Mouse (Mus musculus) limb, embryonic 15.5 days (tissue): ENCODE results near the gene Pde6d. TPM values are rescaled to one million over a fixed set of nuclear protein-coding genes. Genes with fewer than 3 reads are reported as not detected.
A peak's percentile ranks its signal among the peaks of the same experiment; 100 is the strongest.
"Not testable (repeated sequence)": the region's sequence is repeated elsewhere in the genome, so short reads cannot be mapped to it uniquely, and the experiment has no call there.

Experiments used
- ATAC-seq: fragments of 200-750 bp; cut with Nextera tagmentation; 2 replicates; pipeline ENCODE4 v1.8.0; 2017; ENCODE audit warnings: low read depth, moderate TSS enrichment; ENCODE audit not compliant: insufficient number of reproducible peaks, low FRiP score, low TSS enrichment
- H3K27ac ChIP-seq: fragments of 300-500 bp; sonication (generic); 2 replicates; pipeline ENCODE4 v1.5.1; 2015; ENCODE audit warnings: moderate library complexity, mild to moderate bottlenecking, inconsistent platforms
- H3K27me3 ChIP-seq: fragments of 300-500 bp; sonication (generic); 2 replicates; pipeline ENCODE4 v1.6.1; 2015; ENCODE audit warnings: inconsistent platforms
- H3K36me3 ChIP-seq: fragments of 300-500 bp; sonication (generic); 2 replicates; pipeline ENCODE4 v1.6.1; 2015; ENCODE audit warnings: inconsistent platforms
- H3K4me1 ChIP-seq: fragments of 300-500 bp; sonication (generic); 2 replicates; pipeline ENCODE4 v1.6.1; 2015; ENCODE audit warnings: inconsistent platforms
- H3K4me2 ChIP-seq: fragments of 300-500 bp; sonication (generic); 2 replicates; pipeline ENCODE4 v1.6.1; 2015; ENCODE audit warnings: mild to moderate bottlenecking, inconsistent platforms
- H3K4me3 ChIP-seq: fragments of 300-500 bp; sonication (generic); 2 replicates; pipeline ENCODE4 v1.5.1; 2015; ENCODE audit warnings: mild to moderate bottlenecking, inconsistent platforms
- H3K9ac ChIP-seq: fragments of 300-500 bp; sonication (generic); 2 replicates; pipeline ENCODE4 v1.6.1; 2015; ENCODE audit warnings: inconsistent platforms
- H3K9me3 ChIP-seq: fragments of 300-500 bp; sonication (generic); 2 replicates; pipeline ENCODE4 v1.6.1; 2016; ENCODE audit warnings: inconsistent platforms
- WGBS: fragments of 180-500 bp; shearing (Covaris S2); methylation state at CpG from one replicate; pipeline ENCODE4 v1.1.7; 2015; 5-methylcytosine and 5-hydroxymethylcytosine counted together
- polyA plus RNA-seq: library from polyadenylated mRNA; unstranded; fragments of >200 nt; fragmentation: Nextera tagmentation; extraction: Ambion mirVana; gene quantifications from 2 replicates; pipeline ENCODE4 v1.2.1, GENCODE M21; 2015

Pde6d gene
- polyA plus RNA-seq, 1 experiment from 2014 or later = 65.5 TPM

DNA sequence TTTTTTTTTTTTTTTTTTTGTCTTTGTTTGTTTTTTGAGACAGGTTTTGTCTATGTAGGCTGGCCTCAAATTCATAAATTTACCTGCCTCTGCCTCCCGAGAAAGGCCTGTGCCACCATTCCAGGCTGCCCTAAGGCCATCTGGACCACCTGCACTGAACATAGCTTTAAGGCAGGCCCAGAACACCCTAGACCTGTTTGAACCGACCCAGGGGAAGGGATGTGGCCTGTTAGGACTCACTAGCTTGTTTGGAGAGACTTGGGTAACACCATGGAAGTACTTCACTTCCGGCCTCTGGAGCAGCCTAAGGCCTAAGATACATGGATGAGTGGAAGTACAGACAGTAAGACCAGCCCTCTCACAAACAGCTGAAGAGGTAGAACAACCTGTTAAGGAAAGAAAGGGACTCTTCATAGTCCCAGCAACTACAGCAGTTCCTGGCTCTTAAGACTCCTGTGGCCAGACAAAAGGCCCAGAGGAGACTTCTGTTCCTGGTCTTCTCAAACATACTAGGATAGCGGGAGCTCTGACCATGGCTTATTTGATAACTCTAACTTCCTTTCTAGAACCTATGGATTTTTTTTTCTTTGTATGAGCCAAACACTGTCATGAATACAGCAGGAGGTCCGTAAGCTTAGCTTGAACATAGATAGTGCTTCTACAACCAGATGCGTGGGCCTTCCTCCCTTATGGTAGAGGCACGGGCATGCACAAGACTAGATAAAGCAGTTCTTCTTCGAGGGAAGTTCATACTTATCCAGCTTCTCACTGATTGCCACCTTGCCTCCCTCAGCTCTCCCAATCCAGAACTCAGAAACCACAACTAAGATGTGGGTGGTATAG, 58.4 kb downstream of the Pde6d start:
- Histone ChIP-seq H3K9ac (no peak overlapping the region), H3K36me3 (peaks cover 4% of the 10 kb centered on the region; the same call in 1 of the 2 replicates), H3K27me3 (no peaks in the 10 kb centered on the region), H3K4me1 (peaks cover 32% of the 10 kb centered on the region), H3K9me3 (no peaks in the 10 kb centered on the region), H3K4me2 (peak overlapping the region; percentile 69), H3K27ac (peak overlapping the region; percentile 100), H3K4me3 (no peak overlapping the region)
- ATAC-seq = no peak
- WGBS = 81% methylated on average over 8 of the region's 8 CpGs

DNA sequence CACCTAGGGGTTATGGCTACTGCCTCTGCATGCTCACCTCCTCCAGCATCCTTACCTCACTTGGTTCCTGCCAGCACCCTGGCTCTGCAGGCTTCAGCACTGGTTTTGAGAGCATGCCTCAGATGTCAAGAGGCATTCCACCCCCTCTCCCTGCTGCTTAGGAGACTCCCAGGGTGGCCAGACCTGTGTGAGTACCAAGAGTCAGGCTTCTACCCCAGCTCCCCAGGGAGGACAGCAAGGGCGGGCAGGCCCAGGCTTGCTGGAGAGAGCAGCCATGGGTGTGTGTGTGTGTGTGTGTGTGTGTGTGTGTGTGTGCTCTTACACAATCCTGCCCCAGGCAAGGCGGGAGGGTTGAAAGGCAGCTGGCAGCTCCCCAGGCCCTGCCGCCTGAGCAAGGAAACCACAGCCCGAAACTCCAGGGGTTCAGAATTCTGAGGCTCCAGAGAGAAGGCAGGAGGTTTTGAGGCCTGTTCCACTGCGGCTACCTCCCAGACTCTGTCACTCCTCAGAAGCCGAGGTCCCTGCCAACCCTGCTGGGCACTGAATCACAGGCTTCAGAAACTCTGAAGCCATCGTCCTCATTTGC, 60.0 kb downstream of the Pde6d start:
- Histone ChIP-seq H3K4me1 (peaks cover 28% of the 10 kb centered on the region), H3K27me3 (no peaks in the 10 kb centered on the region), H3K27ac (peak overlapping the region; percentile 85), H3K9ac (no peak overlapping the region), H3K4me3 (no peak overlapping the region), H3K4me2 (no peak overlapping the region), H3K36me3 (no peaks in the 10 kb centered on the region), H3K9me3 (no peaks in the 10 kb centered on the region)
- ATAC-seq = no peak
- 31% methylated on average over 7 of the region's 7 CpGs for WGBS

DNA sequence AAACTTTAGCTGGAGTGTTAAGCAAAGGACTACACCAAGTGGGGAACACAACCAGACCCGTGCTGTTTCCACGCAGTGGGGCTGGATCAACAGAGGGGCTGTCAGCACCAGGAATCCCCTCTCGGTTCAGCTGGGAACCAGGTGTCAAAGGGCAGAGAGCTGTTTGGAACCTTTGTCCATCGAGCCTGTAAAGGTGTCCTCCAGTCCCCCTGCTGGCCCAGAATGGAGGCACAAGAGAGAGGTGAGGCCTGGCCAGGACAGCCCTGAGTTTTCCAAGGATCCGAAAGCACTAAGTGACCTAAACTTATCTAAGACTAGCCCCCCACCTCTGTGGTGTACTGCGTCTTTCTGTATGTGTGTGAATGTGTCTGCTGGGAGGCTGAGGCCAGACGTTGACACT, 62.1 kb downstream of the Pde6d start:
- no peak overlapping the region for H3K27ac ChIP-seq
- no peaks in the 10 kb centered on the region for H3K9me3 ChIP-seq

GRCm38 (mm10) chr1:86517076-86517475, 65.4 kb downstream of the Pde6d start:
- WGBS = 70% methylated on average over 3 of the region's 3 CpGs
- H3K9ac ChIP-seq = no peak overlapping the region
- H3K4me3 ChIP-seq = no peak overlapping the region
- H3K9me3 ChIP-seq = no peaks in the 10 kb centered on the region
- no peak overlapping the region for H3K4me2 ChIP-seq
- H3K27ac ChIP-seq = no peak overlapping the region
- H3K36me3 ChIP-seq = no peaks in the 10 kb centered on the region
- peaks cover 16% of the 10 kb centered on the region for H3K4me1 ChIP-seq
- no peak for ATAC-seq
- H3K27me3 ChIP-seq = no peaks in the 10 kb centered on the region

More for the DNA sequence above, 62.1 kb downstream of the Pde6d start:
- ATAC-seq = no peak
- Histone ChIP-seq H3K9ac (no peak overlapping the region), H3K4me1 (peaks cover 34% of the 10 kb centered on the region), H3K27me3 (no peaks in the 10 kb centered on the region), H3K4me2 (no peak overlapping the region), H3K36me3 (no peaks in the 10 kb centered on the region), H3K4me3 (no peak overlapping the region)
- 40% methylated on average over 7 of the region's 7 CpGs for WGBS

GRCm38 (mm10) chr1:86515715-86516410, 66.6 kb downstream of the Pde6d start:
- Histone ChIP-seq H3K36me3 (no peaks in the 10 kb centered on the region), H3K27me3 (no peaks in the 10 kb centered on the region), H3K9me3 (no peaks in the 10 kb centered on the region), H3K4me3 (no peak overlapping the region), H3K4me1 (peaks cover 21% of the 10 kb centered on the region), H3K9ac (no peak overlapping the region), H3K27ac (peak overlapping the region; percentile 47; the same call in 1 of the 2 replicates), H3K4me2 (no peak overlapping the region)
- ATAC-seq = no peak
- 30% methylated on average over 6 of the region's 6 CpGs for WGBS

- not testable (repeated sequence) for H3K9me3 ChIP-seq, H3K27me3 ChIP-seq, H3K36me3 ChIP-seq, H3K9ac ChIP-seq, H3K4me3 ChIP-seq, H3K27ac ChIP-seq, ATAC-seq, H3K4me2 ChIP-seq
- 77% methylated on average over 1 of the region's 1 CpGs for WGBS
- H3K4me1 ChIP-seq = peaks cover 30% of the 10 kb centered on the region
Observed at GRCm38 (mm10) chr1:86513031-86513430, 69.4 kb downstream of the Pde6d start.

- H3K4me2 ChIP-seq = no peak overlapping the region
- no peak for ATAC-seq
Observed at GRCm38 (mm10) chr1:86512154-86512720, 70.2 kb downstream of the Pde6d start.

DNA sequence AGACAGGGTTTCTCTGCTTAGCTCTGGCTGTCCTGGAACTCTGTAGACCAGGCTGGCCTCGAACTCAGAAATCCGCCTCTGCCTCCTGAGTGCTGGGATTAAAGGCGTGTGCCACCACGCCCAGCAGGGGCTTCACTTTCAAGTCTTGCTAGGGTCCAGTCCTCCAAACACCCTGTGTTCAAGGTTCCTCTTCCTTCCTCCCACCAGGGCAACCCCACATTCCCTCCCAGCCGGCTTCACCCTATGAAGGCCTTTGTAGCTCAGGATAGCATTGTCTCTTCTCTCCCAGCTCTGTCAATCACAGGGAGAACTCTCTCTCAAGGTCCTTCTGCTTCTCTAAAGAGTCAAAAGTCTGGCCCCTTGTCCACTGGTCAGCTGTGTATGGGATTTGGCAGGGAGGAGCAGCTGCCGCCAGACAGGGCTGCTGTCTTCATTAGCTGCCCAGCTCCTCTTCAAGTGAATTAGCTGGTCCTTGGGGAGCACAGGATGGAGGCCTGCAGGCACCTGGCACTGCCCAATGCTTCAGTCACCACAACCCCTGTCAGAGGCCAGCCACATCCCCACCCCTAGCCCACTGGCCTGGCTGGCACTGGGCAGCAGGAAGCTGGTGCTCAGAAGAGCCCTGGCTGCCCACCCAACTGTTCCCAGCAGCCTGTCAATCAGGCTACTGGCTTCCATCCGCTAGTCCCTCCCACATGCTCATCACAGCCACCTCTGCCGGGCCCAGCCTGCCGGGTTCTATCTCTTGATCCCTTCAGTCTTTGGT, 71.6 kb downstream of the Pde6d start:
- Histone ChIP-seq H3K4me1 (peaks cover 34% of the 10 kb centered on the region), H3K4me3 (no peak overlapping the region), H3K4me2 (no peak overlapping the region), H3K9ac (no peak overlapping the region), H3K27ac (no peak overlapping the region), H3K36me3 (no peaks in the 10 kb centered on the region), H3K27me3 (no peaks in the 10 kb centered on the region), H3K9me3 (no peaks in the 10 kb centered on the region)
- ATAC-seq = no peak
- 75% methylated on average over 9 of the region's 9 CpGs for whole genome bisulfite sequencing

More at GRCm38 (mm10) chr1:86512154-86512720, 70.2 kb downstream of the Pde6d start:
- H3K27ac ChIP-seq = 0 out of 2 replicates have a peak overlapping the region, but pooled peaks have one; percentile 23
- peaks cover 30% of the 10 kb centered on the region for H3K4me1 ChIP-seq
- H3K4me3 ChIP-seq = no peak overlapping the region
- no peaks in the 10 kb centered on the region for H3K36me3 ChIP-seq
- no peak overlapping the region for H3K9ac ChIP-seq
- 61% methylated on average over 4 of the region's 4 CpGs for WGBS
- H3K27me3 ChIP-seq = no peaks in the 10 kb centered on the region
- H3K9me3 ChIP-seq = no peaks in the 10 kb centered on the region

- no peak for ATAC-seq
- peaks cover 38% of the 10 kb centered on the region for H3K4me1 ChIP-seq
- WGBS = 98% methylated on average over 1 of the region's 1 CpGs
Observed at GRCm38 (mm10) chr1:86510266-86510665, 72.2 kb downstream of the Pde6d start.

GRCm38 (mm10) chr1:86509410-86509809, 73.0 kb downstream of the Pde6d start:
- Histone ChIP-seq H3K27ac (peak overlapping the region; percentile 29; the same call in 1 of the 2 replicates), H3K4me3 (no peak overlapping the region)
- WGBS = 11% methylated on average over 7 of the region's 7 CpGs

More at GRCm38 (mm10) chr1:86510266-86510665, 72.2 kb downstream of the Pde6d start:
- H3K36me3 ChIP-seq = no peaks in the 10 kb centered on the region
- H3K9ac ChIP-seq = no peak overlapping the region
- H3K27me3 ChIP-seq = no peaks in the 10 kb centered on the region
- no peak overlapping the region for H3K4me3 ChIP-seq
- no peaks in the 10 kb centered on the region for H3K9me3 ChIP-seq
- H3K27ac ChIP-seq = no peak overlapping the region
- H3K4me2 ChIP-seq = no peak overlapping the region

DNA sequence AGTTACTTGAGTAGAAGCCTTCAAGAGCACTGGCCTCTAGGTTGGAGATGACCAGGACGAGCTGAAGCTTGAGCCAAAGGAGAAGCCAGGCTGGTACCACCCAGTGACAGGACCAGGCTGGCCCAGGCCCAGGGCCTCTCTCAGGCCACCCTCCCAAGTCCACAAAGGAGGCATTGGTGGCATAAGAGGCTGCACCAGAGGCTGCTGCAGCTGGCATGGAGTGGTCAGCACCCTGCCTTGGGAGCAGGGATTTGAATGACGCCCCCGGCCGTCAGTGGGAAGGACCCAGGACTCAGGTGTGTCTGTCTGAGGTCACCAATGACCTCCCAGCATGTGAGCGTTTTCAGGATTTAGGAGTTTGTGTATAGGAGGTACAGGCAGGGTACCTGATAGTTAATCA, 74.6 kb downstream of the Pde6d start:
- no peak overlapping the region for H3K4me2 ChIP-seq
- H3K4me3 ChIP-seq = no peak overlapping the region
- 85% methylated on average over 5 of the region's 5 CpGs for WGBS
- H3K9ac ChIP-seq = no peak overlapping the region
- no peaks in the 10 kb centered on the region for H3K9me3 ChIP-seq
- peaks cover 58% of the 10 kb centered on the region for H3K4me1 ChIP-seq
- H3K27ac ChIP-seq = no peak overlapping the region
- no peaks in the 10 kb centered on the region for H3K36me3 ChIP-seq
- no peak for ATAC-seq
- H3K27me3 ChIP-seq = no peaks in the 10 kb centered on the region

More at GRCm38 (mm10) chr1:86509410-86509809, 73.0 kb downstream of the Pde6d start:
- Histone ChIP-seq H3K36me3 (no peaks in the 10 kb centered on the region), H3K9me3 (no peaks in the 10 kb centered on the region), H3K9ac (no peak overlapping the region), H3K4me2 (no peak overlapping the region), H3K27me3 (no peaks in the 10 kb centered on the region), H3K4me1 (peaks cover 47% of the 10 kb centered on the region)
- ATAC-seq = no peak
